Mouse (Mus musculus) brain, embryonic 14.5 days (tissue): ENCODE data around the gene Ccdc92. TPM values are rescaled to one million over a fixed set of nuclear protein-coding genes. Genes with fewer than 3 reads are reported as not detected.
A peak's percentile ranks its signal among the peaks of the same experiment; 100 is the strongest.

Source experiments
- DNase-seq: peaks from one replicate; pipeline ENCODE4 v3.0.0-alpha.2; 2011; ENCODE audit warnings: low read depth
- CTCF ChIP-seq: fragments of 200-500 bp; IDR thresholded peaks from 2 replicates; pipeline ENCODE4 v1.5.1; 2012; ENCODE audit warnings: inconsistent platforms, mild to moderate bottlenecking, moderate library complexity, borderline replicate concordance; ENCODE audit not compliant: insufficient read depth, insufficient read length; ENCODE audit errors: extremely low read depth
- POLR2A ChIP-seq: fragments of 200-500 bp; IDR thresholded peaks from 2 replicates; pipeline ENCODE4 v1.6.1; 2012; ENCODE audit warnings: mild to moderate bottlenecking, inconsistent platforms, borderline replicate concordance; ENCODE audit not compliant: poor library complexity, insufficient read depth, insufficient read length, severe bottlenecking; ENCODE audit errors: extremely low read depth
- polyA plus RNA-seq: library from polyadenylated mRNA; depleted of rRNA; stranded (reverse); fragments of >200 nt; gene quantifications from 2 replicates; pipeline ENCODE4 v1.2.3, GENCODE M21; 2012; rRNA removed

Gene Ccdc92
- polyA plus RNA-seq, 1 experiment: 36.6 TPM

GRCm38 (mm10) chr5:124814797-124815196 lies 47.4 kb downstream of the Ccdc92 start:
- no peak for TF ChIP-seq POLR2A
- TF ChIP-seq CTCF: no peak
- DNase-seq: peak; percentile 2

GRCm38 (mm10) chr5:124812466-124812865 lies 49.8 kb downstream of the Ccdc92 start:
- no peak for DNase-seq
- TF ChIP-seq CTCF (no peak), POLR2A (no peak)

DNA sequence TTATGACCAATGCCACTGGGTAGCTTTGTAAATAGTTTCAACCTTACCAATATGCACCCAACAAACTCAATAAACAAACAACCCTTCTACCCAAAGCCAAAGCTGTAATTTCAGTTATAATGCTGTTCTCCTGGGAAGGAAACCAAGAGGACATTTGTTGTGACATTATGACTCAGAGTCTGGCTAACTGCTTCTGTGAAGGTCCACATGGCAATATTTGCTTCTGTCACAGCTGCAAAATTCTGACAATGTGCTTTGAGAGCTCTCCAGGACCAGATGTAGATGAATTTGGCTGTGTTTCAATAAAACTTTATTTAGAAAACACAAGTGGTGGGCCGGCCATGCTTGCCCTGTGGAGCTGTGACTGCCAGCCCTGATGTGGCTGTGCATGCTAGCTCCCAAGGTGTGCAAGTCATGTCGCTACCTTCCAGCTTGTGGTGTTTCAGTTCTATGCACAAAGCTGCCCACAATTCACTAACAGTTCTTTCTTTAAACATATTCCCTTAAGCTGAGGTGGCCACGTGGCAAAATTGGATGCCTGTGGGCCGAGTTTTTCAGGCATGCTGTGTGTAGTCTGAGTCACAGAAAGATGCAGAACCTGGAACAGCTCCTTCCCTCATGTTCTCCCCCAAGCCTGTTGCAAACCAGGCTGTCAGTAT lies 52.4 kb downstream of the Ccdc92 start:
- TF ChIP-seq POLR2A (no peak), CTCF (no peak)
- no peak for DNase-seq

DNA sequence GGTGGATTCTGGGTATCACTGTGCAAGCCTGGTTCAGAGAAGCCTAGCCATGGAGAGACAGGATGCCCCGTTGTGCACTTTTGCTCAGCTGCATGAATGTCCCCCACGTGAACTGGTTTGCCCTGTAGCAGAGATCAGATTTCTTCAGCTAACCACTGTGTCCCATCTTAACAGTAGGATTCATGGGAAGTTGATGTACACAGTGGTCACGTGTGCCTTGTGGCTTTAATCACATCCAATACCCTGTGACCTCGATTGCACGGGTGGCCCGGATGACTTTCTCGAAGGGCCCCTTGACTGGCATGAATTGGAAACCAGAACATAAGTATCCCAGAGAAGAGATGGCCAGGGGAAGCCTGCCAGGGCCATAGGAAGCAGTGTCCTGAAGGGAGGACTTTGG lies 70.1 kb downstream of the Ccdc92 start:
- no peak for DNase-seq
- TF ChIP-seq POLR2A: no peak
- TF ChIP-seq CTCF: no peak

- TF ChIP-seq CTCF (peak; percentile 46; the same call in 1 of the 2 replicates), POLR2A (no peak)
- DNase-seq: no peak
Observed at GRCm38 (mm10) chr5:124785650-124786049, 76.6 kb downstream of the Ccdc92 start.

Other genes with a start within 250 kb of the Ccdc92 start
- 34.8 and 36.1 TPM in 2 replicates for gene Atp6v0a2, start 233.8 kb downstream of the Ccdc92 start, polyA plus RNA-seq
- 0.24 and 0.48 TPM in 2 replicates for gene Dnah10, start 137.3 kb downstream of the Ccdc92 start, polyA plus RNA-seq
- gene Zfp664, start 267 bp upstream of the Ccdc92 start, polyA plus RNA-seq: 77.4 and 85.5 TPM in 2 replicates
- gene Rflna, start 140.8 kb upstream of the Ccdc92 start, polyA plus RNA-seq: 7.7 and 8.4 TPM in 2 replicates